Mouse (Mus musculus): ENCODE results near the gene Nrxn1. TPM values are rescaled to one million over a fixed set of nuclear protein-coding genes. Genes with fewer than 3 reads are reported as not detected.

Nrxn1 gene
- polyA plus RNA-seq, 1 experiment from 2014 or later, result 222 TPM

- no peak overlapping the region for H3K27ac ChIP-seq (ENCODE audit: low read length)
- H3K4me1 ChIP-seq (ENCODE audit: control insufficient read depth, insufficient read depth, low read length), result no peaks in the 10 kb centered on the region
- no peak overlapping the region for H3K4me3 ChIP-seq (ENCODE audit: low read depth, low read length)
- H3K9ac ChIP-seq (ENCODE audit: low read depth, low read length), result no peak overlapping the region
- H3K36me3 ChIP-seq (ENCODE audit: control insufficient read depth, insufficient read depth, low read length), result no peaks in the 10 kb centered on the region
- WGBS, result 77% methylated on average over 3 of the region's 3 CpGs
- no peaks in the 10 kb centered on the region for H3K9me3 ChIP-seq (replicated peaks; ENCODE audit: control insufficient read depth, low read length, poor library complexity, severe bottlenecking)
- H3K4me2 ChIP-seq (ENCODE audit: low read length), result no peak overlapping the region
- ATAC-seq, result no peak
- H3K27me3 ChIP-seq (ENCODE audit: control insufficient read depth, insufficient read depth, low read depth, low read length), result no peaks in the 10 kb centered on the region
These were observed 997.9 kb downstream of the Nrxn1 start for GRCm38 (mm10) chr17:90094999-90095398.

GRCm38 (mm10) chr17:90088314-90088650, 1004.6 kb downstream of the Nrxn1 start:
- Histone ChIP-seq H3K27ac (ENCODE audit: low read length) (peak overlapping the region; percentile 87), H3K27me3 (ENCODE audit: control insufficient read depth, insufficient read depth, low read depth, low read length) (no peaks in the 10 kb centered on the region), H3K36me3 (ENCODE audit: control insufficient read depth, insufficient read depth, low read length) (no peaks in the 10 kb centered on the region), H3K9ac (ENCODE audit: low read depth, low read length) (peak overlapping the region; percentile 64), H3K4me3 (ENCODE audit: low read depth, low read length) (peak overlapping the region; percentile 42), H3K9me3 (replicated peaks; ENCODE audit: control insufficient read depth, low read length, poor library complexity, severe bottlenecking) (no peaks in the 10 kb centered on the region), H3K4me2 (ENCODE audit: low read length) (peak overlapping the region; percentile 65), H3K4me1 (ENCODE audit: control insufficient read depth, insufficient read depth, low read length) (peaks cover 5% of the 10 kb centered on the region)
- WGBS, result under 1% methylated on average over 12 of the region's 12 CpGs
- ATAC-seq, result peak; percentile 100

DNA sequence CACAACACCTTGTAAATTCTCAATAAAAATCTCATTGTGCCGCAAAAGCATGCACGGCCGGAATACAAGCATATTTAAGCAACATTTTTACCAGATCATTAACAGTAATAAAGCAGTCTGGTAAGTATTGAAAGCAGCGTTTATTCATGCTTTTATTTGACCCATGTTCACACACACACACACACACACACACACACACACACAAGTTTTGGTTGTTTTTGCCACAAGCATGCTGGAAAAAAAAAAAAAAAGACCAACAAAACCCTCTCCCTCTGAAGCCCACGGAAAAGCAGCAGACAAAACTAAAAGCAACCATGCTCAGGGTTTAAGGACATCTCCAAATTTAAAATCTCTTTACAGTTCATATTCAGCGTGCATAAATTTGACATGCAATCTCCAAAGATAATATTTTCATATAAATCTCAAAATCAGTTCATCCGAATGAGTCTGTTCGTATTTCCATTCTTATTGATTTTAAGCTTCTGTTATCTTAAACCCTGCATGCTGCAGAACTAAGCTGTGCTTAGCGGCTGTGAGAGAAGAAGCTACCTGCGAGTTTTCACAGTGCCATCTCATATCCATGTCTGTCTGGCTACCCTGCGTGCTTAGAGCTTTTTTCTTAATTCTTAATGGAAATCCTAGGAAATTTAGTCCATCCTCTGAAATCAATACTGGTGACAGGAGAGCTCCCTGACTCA, 1005.1 kb downstream of the Nrxn1 start:
- ATAC-seq, result peak; percentile 81
- Histone ChIP-seq H3K4me2 (ENCODE audit: low read length) (peak overlapping the region; percentile 65), H3K4me3 (ENCODE audit: low read depth, low read length) (peak overlapping the region; percentile 42), H3K36me3 (ENCODE audit: control insufficient read depth, insufficient read depth, low read length) (no peaks in the 10 kb centered on the region), H3K4me1 (ENCODE audit: control insufficient read depth, insufficient read depth, low read length) (peaks cover 5% of the 10 kb centered on the region), H3K9ac (ENCODE audit: low read depth, low read length) (peak overlapping the region; percentile 64), H3K27me3 (ENCODE audit: control insufficient read depth, insufficient read depth, low read depth, low read length) (no peaks in the 10 kb centered on the region), H3K9me3 (replicated peaks; ENCODE audit: control insufficient read depth, low read length, poor library complexity, severe bottlenecking) (no peaks in the 10 kb centered on the region), H3K27ac (ENCODE audit: low read length) (peak overlapping the region; percentile 87)
- 34% methylated on average over 11 of the region's 11 CpGs for WGBS

DNA sequence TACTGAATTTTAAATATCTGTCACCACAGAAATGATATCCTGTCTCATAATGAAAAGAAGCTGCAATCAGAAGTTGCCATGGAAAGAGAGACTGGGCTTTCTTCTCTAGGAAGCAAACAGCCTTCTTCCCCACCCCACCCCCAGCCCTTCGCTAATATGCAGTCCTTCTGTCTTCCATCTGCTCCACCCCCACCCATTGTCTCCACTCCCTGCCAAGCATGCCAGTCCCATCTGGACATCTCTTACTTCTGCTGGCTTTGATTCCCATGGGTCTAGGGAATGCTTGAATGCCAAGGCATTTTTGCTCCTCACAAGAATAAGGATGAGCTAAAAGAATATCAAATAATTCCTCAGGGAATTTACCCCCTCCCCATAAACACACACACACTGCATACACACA, 1006.0 kb downstream of the Nrxn1 start:
- peaks cover 5% of the 10 kb centered on the region for H3K4me1 ChIP-seq (ENCODE audit: control insufficient read depth, insufficient read depth, low read length)
- no peaks in the 10 kb centered on the region for H3K36me3 ChIP-seq (ENCODE audit: control insufficient read depth, insufficient read depth, low read length)
- H3K4me2 ChIP-seq (ENCODE audit: low read length), result peak overlapping the region; percentile 41
- peak; percentile 51 for ATAC-seq
- no peaks in the 10 kb centered on the region for H3K27me3 ChIP-seq (ENCODE audit: control insufficient read depth, insufficient read depth, low read depth, low read length)
- peak overlapping the region; percentile 11; the same call in 1 of the 2 replicates for H3K4me3 ChIP-seq (ENCODE audit: low read depth, low read length)
- WGBS, result 0% methylated on average over 1 of the region's 1 CpGs
- peak overlapping the region; percentile 50; the same call in 1 of the 2 replicates for H3K9ac ChIP-seq (ENCODE audit: low read depth, low read length)
- no peaks in the 10 kb centered on the region for H3K9me3 ChIP-seq (replicated peaks; ENCODE audit: control insufficient read depth, low read length, poor library complexity, severe bottlenecking)
- H3K27ac ChIP-seq (ENCODE audit: low read length), result peak overlapping the region; percentile 73

GRCm38 (mm10) chr17:90079003-90079402, 1013.9 kb downstream of the Nrxn1 start:
- 38% methylated on average over 6 of the region's 6 CpGs for WGBS
- peaks cover 9% of the 10 kb centered on the region for H3K4me1 ChIP-seq (ENCODE audit: control insufficient read depth, insufficient read depth, low read length)
- ATAC-seq, result peak; percentile 21; the same call in 1 of the 2 replicates

GRCm38 (mm10) chr17:90078488-90078887, 1014.4 kb downstream of the Nrxn1 start:
- Histone ChIP-seq H3K4me3 (ENCODE audit: low read depth, low read length) (no peak overlapping the region), H3K27ac (ENCODE audit: low read length) (peak overlapping the region; percentile 32; the same call in 1 of the 2 replicates), H3K4me1 (ENCODE audit: control insufficient read depth, insufficient read depth, low read length) (peaks cover 9% of the 10 kb centered on the region), H3K36me3 (ENCODE audit: control insufficient read depth, insufficient read depth, low read length) (no peaks in the 10 kb centered on the region), H3K4me2 (ENCODE audit: low read length) (no peak overlapping the region), H3K9ac (ENCODE audit: low read depth, low read length) (no peak overlapping the region; the same call in 1 of the 2 replicates), H3K27me3 (ENCODE audit: control insufficient read depth, insufficient read depth, low read depth, low read length) (no peaks in the 10 kb centered on the region), H3K9me3 (replicated peaks; ENCODE audit: control insufficient read depth, low read length, poor library complexity, severe bottlenecking) (no peaks in the 10 kb centered on the region)
- ATAC-seq, result 0 out of 2 replicates have a peak, but pooled peaks have one; percentile 17
- 62% methylated on average over 3 of the region's 3 CpGs for WGBS

More at GRCm38 (mm10) chr17:90079003-90079402, 1013.9 kb downstream of the Nrxn1 start:
- H3K9me3 ChIP-seq (replicated peaks; ENCODE audit: control insufficient read depth, low read length, poor library complexity, severe bottlenecking), result no peaks in the 10 kb centered on the region
- no peak overlapping the region for H3K4me2 ChIP-seq (ENCODE audit: low read length)
- no peaks in the 10 kb centered on the region for H3K27me3 ChIP-seq (ENCODE audit: control insufficient read depth, insufficient read depth, low read depth, low read length)
- H3K27ac ChIP-seq (ENCODE audit: low read length), result peak overlapping the region; percentile 54
- H3K4me3 ChIP-seq (ENCODE audit: low read depth, low read length), result no peak overlapping the region
- no peak overlapping the region for H3K9ac ChIP-seq (ENCODE audit: low read depth, low read length)
- no peaks in the 10 kb centered on the region for H3K36me3 ChIP-seq (ENCODE audit: control insufficient read depth, insufficient read depth, low read length)

DNA sequence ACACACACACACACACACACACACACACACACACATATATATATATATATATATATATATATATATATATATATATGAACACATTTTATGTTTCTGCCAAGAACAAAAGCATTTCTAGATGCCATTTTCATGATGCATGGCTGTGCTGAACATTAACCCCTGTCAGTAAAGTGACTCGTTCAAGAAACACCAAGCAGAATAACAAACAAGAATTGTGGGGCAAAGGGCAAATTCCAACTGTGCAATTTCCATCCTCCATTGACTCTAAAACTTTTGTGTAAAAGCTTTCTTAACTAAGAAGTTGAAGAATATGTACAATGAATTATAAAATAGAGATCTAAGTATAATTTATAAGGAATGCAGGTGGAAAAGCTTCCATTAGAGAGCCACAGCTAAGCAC, 1030.0 kb downstream of the Nrxn1 start:
- WGBS, result 13% methylated on average over 1 of the region's 1 CpGs

DNA sequence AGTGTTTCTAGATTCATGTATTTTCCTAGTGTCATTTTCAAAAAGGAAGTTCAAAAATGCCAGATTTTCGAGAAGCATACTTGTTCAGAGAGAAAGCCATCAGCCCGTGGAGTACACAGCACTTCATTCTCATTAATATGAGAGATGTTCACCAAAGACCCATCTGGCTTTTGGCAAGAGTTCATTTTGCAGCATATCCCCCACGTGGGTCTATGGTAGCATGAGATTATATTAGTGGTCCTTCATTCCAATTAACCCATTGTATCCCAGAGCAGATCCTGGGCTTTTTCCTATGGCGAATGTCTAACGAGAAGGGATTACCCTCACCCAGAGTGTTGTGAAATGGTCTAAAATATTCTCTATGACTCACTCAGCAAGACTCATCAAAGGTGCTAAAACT, 1032.0 kb downstream of the Nrxn1 start:
- Histone ChIP-seq H3K36me3 (ENCODE audit: control insufficient read depth, insufficient read depth, low read length) (no peaks in the 10 kb centered on the region), H3K4me2 (ENCODE audit: low read length) (no peak overlapping the region), H3K4me3 (ENCODE audit: low read depth, low read length) (no peak overlapping the region), H3K9me3 (replicated peaks; ENCODE audit: control insufficient read depth, low read length, poor library complexity, severe bottlenecking) (no peaks in the 10 kb centered on the region), H3K4me1 (ENCODE audit: control insufficient read depth, insufficient read depth, low read length) (peaks cover 12% of the 10 kb centered on the region), H3K27me3 (ENCODE audit: control insufficient read depth, insufficient read depth, low read depth, low read length) (no peaks in the 10 kb centered on the region), H3K9ac (ENCODE audit: low read depth, low read length) (no peak overlapping the region), H3K27ac (ENCODE audit: low read length) (no peak overlapping the region)
- ATAC-seq, result no peak
- WGBS, result 33% methylated on average over 5 of the region's 5 CpGs

More for the DNA sequence above, 1030.0 kb downstream of the Nrxn1 start:
- ATAC-seq, result no peak
- Histone ChIP-seq H3K27ac (ENCODE audit: low read length) (no peak overlapping the region), H3K4me2 (ENCODE audit: low read length) (no peak overlapping the region), H3K4me3 (ENCODE audit: low read depth, low read length) (no peak overlapping the region), H3K9me3 (replicated peaks; ENCODE audit: control insufficient read depth, low read length, poor library complexity, severe bottlenecking) (no peaks in the 10 kb centered on the region), H3K4me1 (ENCODE audit: control insufficient read depth, insufficient read depth, low read length) (peaks cover 12% of the 10 kb centered on the region), H3K9ac (ENCODE audit: low read depth, low read length) (no peak overlapping the region), H3K36me3 (ENCODE audit: control insufficient read depth, insufficient read depth, low read length) (no peaks in the 10 kb centered on the region), H3K27me3 (ENCODE audit: control insufficient read depth, insufficient read depth, low read depth, low read length) (no peaks in the 10 kb centered on the region)

GRCm38 (mm10) chr17:90060168-90060567, 1032.7 kb downstream of the Nrxn1 start:
- peak overlapping the region; percentile 57 for H3K27ac ChIP-seq (ENCODE audit: low read length)
- 32% methylated on average over 3 of the region's 3 CpGs for WGBS
- no peak overlapping the region for H3K4me2 ChIP-seq (ENCODE audit: low read length)
- H3K36me3 ChIP-seq (ENCODE audit: control insufficient read depth, insufficient read depth, low read length), result no peaks in the 10 kb centered on the region
- H3K9ac ChIP-seq (ENCODE audit: low read depth, low read length), result no peak overlapping the region
- no peak for ATAC-seq
- H3K4me3 ChIP-seq (ENCODE audit: low read depth, low read length), result no peak overlapping the region
- peaks cover 12% of the 10 kb centered on the region for H3K4me1 ChIP-seq (ENCODE audit: control insufficient read depth, insufficient read depth, low read length)
- no peaks in the 10 kb centered on the region for H3K9me3 ChIP-seq (replicated peaks; ENCODE audit: control insufficient read depth, low read length, poor library complexity, severe bottlenecking)
- H3K27me3 ChIP-seq (ENCODE audit: control insufficient read depth, insufficient read depth, low read depth, low read length), result no peaks in the 10 kb centered on the region
